Comparison of ENCODE assay signal across 8 mouse cellular contexts in genomic region chr5:117357478-117358247, GRCm38 (mm10). TPM values are rescaled to one million over a fixed set of nuclear protein-coding genes. Genes with fewer than 3 reads are reported as not detected.
A peak's percentile ranks its signal among the peaks of the same experiment; 100 is the strongest.
DNase-seq lines count a peak whose midpoint lies in the region; ATAC-seq lines count a peak whose summit lies in the region.

No protein-coding gene starts in this region.

- H3K4me3 ChIP-seq in brown adipose tissue, adult 24 weeks (ENCODE audit: insufficient read depth, low read depth, low read length): peak overlapping the region; percentile 97
- peak overlapping the region; percentile 90 for H3K4me3 ChIP-seq in forebrain, embryonic 12.5 days (replicated peaks)
- peak overlapping the region; percentile 65 for H3K4me3 ChIP-seq in hindbrain, embryonic 16.5 days (ENCODE audit: low read length)
- H3K4me3 ChIP-seq in lung, embryonic 15.5 days: peak overlapping the region; percentile 98

- 1% methylated on average over 48 of the region's 49 CpGs for WGBS in forebrain, embryonic 12.5 days
- under 1% methylated on average over 24 of the region's 49 CpGs for WGBS in hindbrain, embryonic 16.5 days
- under 1% methylated on average over 45 of the region's 49 CpGs for WGBS in lung, embryonic 15.5 days

- DNase-seq in 3134 (ENCODE audit: extremely low read depth, insufficient read length, low spot score): peak; percentile 69
- DNase-seq in B cell, adult 2 months: peak; percentile 42 to 43
- peak; percentile 40 for DNase-seq in right cerebral cortex, postnatal 4 days
- DNase-seq in layer of hippocampus, adult 11-12 months (ENCODE audit: low spot score): no peak

- peak overlapping the region; percentile 93 for H3K4me2 ChIP-seq in forebrain, embryonic 12.5 days
- H3K4me2 ChIP-seq in hindbrain, embryonic 16.5 days (ENCODE audit: low read length): peak overlapping the region; percentile 93
- H3K4me2 ChIP-seq in lung, embryonic 15.5 days: peak overlapping the region; percentile 86

- peaks cover 22% of the 10 kb centered on the region for H3K4me1 ChIP-seq in brown adipose tissue, adult 24 weeks (ENCODE audit: control insufficient read depth, insufficient read depth, insufficient read length, low read length)
- peaks cover 50% of the 10 kb centered on the region for H3K4me1 ChIP-seq in forebrain, embryonic 12.5 days
- peaks cover 29% of the 10 kb centered on the region for H3K4me1 ChIP-seq in hindbrain, embryonic 16.5 days (ENCODE audit: control insufficient read depth, insufficient read depth, low read depth, low read length)
- H3K4me1 ChIP-seq in lung, embryonic 15.5 days: peaks cover 66% of the 10 kb centered on the region

- peak overlapping the region; percentile 91 for H3K9ac ChIP-seq in forebrain, embryonic 12.5 days
- H3K9ac ChIP-seq in hindbrain, embryonic 16.5 days (ENCODE audit: low read depth, low read length): peak overlapping the region; percentile 80
- peak overlapping the region; percentile 96 for H3K9ac ChIP-seq in lung, embryonic 15.5 days

- H3K27ac ChIP-seq in brown adipose tissue, adult 24 weeks (replicated peaks; ENCODE audit: low read depth, low read length): peak overlapping the region; percentile 94
- peak overlapping the region; percentile 90 for H3K27ac ChIP-seq in forebrain, embryonic 12.5 days
- peak overlapping the region; percentile 85 for H3K27ac ChIP-seq in hindbrain, embryonic 16.5 days (ENCODE audit: low read depth, low read length)
- peak overlapping the region; percentile 96 for H3K27ac ChIP-seq in lung, embryonic 15.5 days

- no peaks in the 10 kb centered on the region for H3K36me3 ChIP-seq in forebrain, embryonic 12.5 days (replicated peaks)
- no peaks in the 10 kb centered on the region for H3K36me3 ChIP-seq in hindbrain, embryonic 16.5 days (ENCODE audit: control insufficient read depth, insufficient read depth, low read length)
- no peaks in the 10 kb centered on the region for H3K36me3 ChIP-seq in lung, embryonic 15.5 days

- H3K9me3 ChIP-seq in forebrain, embryonic 12.5 days: no peaks in the 10 kb centered on the region
- H3K9me3 ChIP-seq in hindbrain, embryonic 16.5 days (ENCODE audit: control insufficient read depth, low read length): no peaks in the 10 kb centered on the region
- no peaks in the 10 kb centered on the region for H3K9me3 ChIP-seq in lung, embryonic 15.5 days

- H3K27me3 ChIP-seq in forebrain, embryonic 12.5 days: 0 out of 2 replicates have a peak, but pooled peaks cover 3% of the 10 kb centered on the region
- H3K27me3 ChIP-seq in hindbrain, embryonic 16.5 days (replicated peaks; ENCODE audit: control insufficient read depth, insufficient read depth, low read length): no peaks in the 10 kb centered on the region
- H3K27me3 ChIP-seq in lung, embryonic 15.5 days: no peaks in the 10 kb centered on the region

- ATAC-seq in forebrain, embryonic 12.5 days (ENCODE audit: low FRiP score): peak; percentile 47
- peak; percentile 73 for ATAC-seq in hindbrain, embryonic 16.5 days
- peak; percentile 24 for ATAC-seq in lung, embryonic 15.5 days (ENCODE audit: borderline replicate concordance, extremely low read depth, low FRiP score, low TSS enrichment)

RNA-seq across cellular contexts. Expression of gene Wsb2, which starts 0.6 kb away (rescaled TPM):
- 25.5 and 26.5 TPM in 2 replicates for polyA plus RNA-seq in brown adipose tissue, adult 24 weeks (2012; ENCODE audit: insufficient read depth, insufficient read length, missing spikeins)
- 94.4 and 95.5 TPM in 2 replicates for polyA plus RNA-seq in forebrain, embryonic 12.5 days (2016; fragmentation: Nextera tagmentation; extraction: Ambion mirVana)
- polyA plus RNA-seq in hindbrain, embryonic 16.5 days (2015; fragmentation: Nextera tagmentation; extraction: Ambion mirVana): 200 and 278 TPM in 2 replicates
- polyA plus RNA-seq in lung, embryonic 15.5 days (2015; fragmentation: Nextera tagmentation; extraction: Ambion mirVana): 68.3 and 69.8 TPM in 2 replicates

RNA-seq across cellular contexts. Expression of gene Rfc5, which starts 31.2 kb away (rescaled TPM):
- 2.4 and 2.9 TPM in 2 replicates for polyA plus RNA-seq in brown adipose tissue, adult 24 weeks (2012; ENCODE audit: insufficient read depth, insufficient read length, missing spikeins)
- polyA plus RNA-seq in forebrain, embryonic 12.5 days (2016; fragmentation: Nextera tagmentation; extraction: Ambion mirVana): 82.0 and 86.0 TPM in 2 replicates
- polyA plus RNA-seq in hindbrain, embryonic 16.5 days (2015; fragmentation: Nextera tagmentation; extraction: Ambion mirVana): 31.9 and 32.7 TPM in 2 replicates
- polyA plus RNA-seq in lung, embryonic 15.5 days (2015; fragmentation: Nextera tagmentation; extraction: Ambion mirVana): 128 and 130 TPM in 2 replicates

RNA-seq across cellular contexts. Expression of gene Vsig10, which starts 38.8 kb away (rescaled TPM):
- 1.7 and 1.8 TPM in 2 replicates for polyA plus RNA-seq in brown adipose tissue, adult 24 weeks (2012; ENCODE audit: insufficient read depth, insufficient read length, missing spikeins)
- 3.0 and 3.7 TPM in 2 replicates for polyA plus RNA-seq in forebrain, embryonic 12.5 days (2016; fragmentation: Nextera tagmentation; extraction: Ambion mirVana)
- polyA plus RNA-seq in hindbrain, embryonic 16.5 days (2015; fragmentation: Nextera tagmentation; extraction: Ambion mirVana): 2.1 and 2.2 TPM in 2 replicates
- 15.8 and 16.6 TPM in 2 replicates for polyA plus RNA-seq in lung, embryonic 15.5 days (2015; fragmentation: Nextera tagmentation; extraction: Ambion mirVana)

RNA-seq across cellular contexts. Expression of gene Ksr2, which starts 56.1 kb away (rescaled TPM):
- polyA plus RNA-seq in brown adipose tissue, adult 24 weeks (2012; ENCODE audit: insufficient read depth, insufficient read length, missing spikeins): not detected in 2 replicates
- 2.2 and 2.7 TPM in 2 replicates for polyA plus RNA-seq in forebrain, embryonic 12.5 days (2016; fragmentation: Nextera tagmentation; extraction: Ambion mirVana)
- 6.0 and 6.3 TPM in 2 replicates for polyA plus RNA-seq in hindbrain, embryonic 16.5 days (2015; fragmentation: Nextera tagmentation; extraction: Ambion mirVana)
- 0.34 and 0.58 TPM in 2 replicates for polyA plus RNA-seq in lung, embryonic 15.5 days (2015; fragmentation: Nextera tagmentation; extraction: Ambion mirVana)
